Mouse (Mus musculus) lung, adult 2 months (tissue): Measurements from ENCODE around the gene Tmem255b.

Experiments
- CTCF ChIP-seq: fragments of 200-500 bp; IDR thresholded peaks from 2 replicates; pipeline ENCODE4 v1.5.1; 2011; ENCODE audit warnings: mild to moderate bottlenecking, low read length, control low read depth; ENCODE audit not compliant: insufficient read depth
- POLR2A ChIP-seq: fragments of 200-500 bp; IDR thresholded peaks from 2 replicates; pipeline ENCODE4 v1.6.1; 2011; ENCODE audit warnings: low read depth, mild to moderate bottlenecking, control low read depth, low read length, borderline replicate concordance; ENCODE audit errors: extremely low read depth

GRCm38 (mm10) chr8:13507284-13507937 is 72.4 kb downstream of the Tmem255b start:
- TF ChIP-seq POLR2A (no peak), CTCF (no peak)
